Mouse (Mus musculus) MEL (cell line): Measurements from ENCODE around the gene Alg2. TPM values are rescaled to one million over a fixed set of nuclear protein-coding genes. Genes with fewer than 3 reads are reported as not detected.

ENCODE experiments used
- DNase-seq: peaks from one replicate; pipeline ENCODE4 v3.0.0; 2011; ENCODE audit warnings: low read depth, low spot score
- H3K27ac ChIP-seq: 2 replicates; pipeline ENCODE4 v1.5.1; 2012; ENCODE audit warnings: low read depth, mild to moderate bottlenecking, control low read depth, low read length, moderate library complexity; ENCODE audit not compliant: control insufficient read depth
- H3K27me3 ChIP-seq, 2 experiments: fragments of 150-350 bp in 1 of 2; sonication (generic) in 1 of 2; 2 replicates each; pipeline ENCODE4 v1.6.1; 2012; ENCODE audit warnings: low read length in 2 of 2, mild to moderate bottlenecking in 2 of 2, improper control_type of control experiment in 1 of 2, moderate library complexity in 1 of 2; ENCODE audit not compliant: insufficient read depth in 2 of 2, control insufficient read depth in 1 of 2
- H3K36me3 ChIP-seq, 2 experiments: 2 replicates each; pipeline ENCODE4 v1.6.1; 2012 to 2014; ENCODE audit warnings: low read length in 2 of 2, improper control_type of control experiment in 1 of 2, inconsistent platforms in 1 of 2, mild to moderate bottlenecking in 1 of 2; ENCODE audit not compliant: insufficient read depth in 2 of 2, control insufficient read depth in 1 of 2
- H3K4me1 ChIP-seq, 2 experiments: fragments of 150-350 bp in 1 of 2; sonication (generic) in 1 of 2; 2 replicates each; pipeline ENCODE4 v1.6.1; 2012; ENCODE audit warnings: low read length in 2 of 2, improper control_type of control experiment in 1 of 2, mild to moderate bottlenecking in 1 of 2; ENCODE audit not compliant: insufficient read depth in 2 of 2, control insufficient read depth in 1 of 2
- H3K4me3 ChIP-seq, 2 experiments: fragments of 150-350 bp in 1 of 2; sonication (generic) in 1 of 2; 2 replicates each; pipeline ENCODE4 v1.5.1; 2012; ENCODE audit warnings: low read depth in 2 of 2, low read length in 2 of 2, mild to moderate bottlenecking in 2 of 2, moderate library complexity in 2 of 2, control low read depth in 1 of 2, improper control_type of control experiment in 1 of 2; ENCODE audit not compliant: control insufficient read depth in 1 of 2, insufficient read depth in 1 of 2
- H3K79me2 ChIP-seq: 2 replicates; pipeline ENCODE4 v1.6.1; 2012; ENCODE audit warnings: mild to moderate bottlenecking, low read length, moderate library complexity; ENCODE audit not compliant: control insufficient read depth, poor library complexity, insufficient read depth
- H3K9ac ChIP-seq: 2 replicates; pipeline ENCODE4 v1.6.1; 2012; ENCODE audit warnings: low read depth, mild to moderate bottlenecking, control low read depth, low read length, moderate library complexity; ENCODE audit not compliant: control insufficient read depth, poor library complexity, severe bottlenecking
- H3K9me3 ChIP-seq: fragments of 150-350 bp; sonication (generic); replicated peaks from 2 replicates; pipeline ENCODE4 v1.6.1; 2012; ENCODE audit warnings: mild to moderate bottlenecking, low read length, improper control_type of control experiment, moderate library complexity; ENCODE audit not compliant: insufficient read depth
- BHLHE40 ChIP-seq: IDR thresholded peaks from 2 replicates; pipeline ENCODE4 v1.6.1; 2012; ENCODE audit warnings: low read depth, mild to moderate bottlenecking, inconsistent platforms, low read length, improper control_type of control experiment, borderline replicate concordance
- CHD1 ChIP-seq: IDR thresholded peaks from 2 replicates; pipeline ENCODE4 v1.6.1; 2012; ENCODE audit warnings: low read depth, mild to moderate bottlenecking, inconsistent platforms, low read length, improper control_type of control experiment
- CTCF ChIP-seq, 3 experiments: IDR thresholded peaks in 2 of 3; conservative IDR thresholded peaks in 1 of 3; 2 replicates each; pipeline ENCODE4 v1.5.1; 2011 to 2012; ENCODE audit warnings: low read length in 3 of 3, low read depth in 2 of 3, mild to moderate bottlenecking in 2 of 3, improper control_type of control experiment in 1 of 3, inconsistent platforms in 1 of 3, mixed read lengths in 1 of 3, moderate library complexity in 1 of 3; ENCODE audit not compliant: control insufficient read depth in 1 of 3, insufficient read depth in 1 of 3, poor library complexity in 1 of 3, severe bottlenecking in 1 of 3
- E2F4 ChIP-seq: IDR thresholded peaks from 2 replicates; pipeline ENCODE4 v1.6.1; 2011; ENCODE audit warnings: low read depth, low read length, improper control_type of control experiment, borderline replicate concordance
- ELF1 ChIP-seq: IDR thresholded peaks from 2 replicates; pipeline ENCODE4 v1.6.1; 2014; ENCODE audit warnings: low read depth, mild to moderate bottlenecking, inconsistent platforms, low read length, improper control_type of control experiment, moderate library complexity
- EP300 ChIP-seq, 2 experiments: IDR thresholded peaks; 2 replicates each; pipeline ENCODE4 v1.6.1; 2011; ENCODE audit warnings: improper control_type of control experiment in 2 of 2, low read length in 2 of 2, low read depth in 1 of 2, mild to moderate bottlenecking in 1 of 2
- ETS1 ChIP-seq: IDR thresholded peaks from 2 replicates; pipeline ENCODE4 v1.6.1; 2012; ENCODE audit warnings: low read depth, mild to moderate bottlenecking, inconsistent platforms, low read length, improper control_type of control experiment, moderate library complexity
- KAT2A ChIP-seq: conservative IDR thresholded peaks from 2 replicates; pipeline ENCODE4 v1.6.1; 2012; ENCODE audit warnings: low read depth, low read length, improper control_type of control experiment, inconsistent platforms
- MAFK ChIP-seq: IDR thresholded peaks from 2 replicates; pipeline ENCODE4 v1.6.1; 2011; ENCODE audit warnings: low read depth, mild to moderate bottlenecking, low read length, improper control_type of control experiment, borderline replicate concordance
- MAX ChIP-seq: IDR thresholded peaks from 2 replicates; pipeline ENCODE4 v1.6.1; 2011; ENCODE audit warnings: low read length, improper control_type of control experiment
- MAZ ChIP-seq: IDR thresholded peaks from 2 replicates; pipeline ENCODE4 v1.6.1; 2012; ENCODE audit warnings: low read depth, mild to moderate bottlenecking, inconsistent platforms, low read length, improper control_type of control experiment
- MEF2A ChIP-seq: IDR thresholded peaks from 2 replicates; pipeline ENCODE4 v1.6.1; 2014; ENCODE audit warnings: low read depth, mild to moderate bottlenecking, inconsistent platforms, low read length, improper control_type of control experiment; ENCODE audit not compliant: poor library complexity, insufficient replicate concordance, severe bottlenecking; ENCODE audit errors: extremely low read depth
- MXI1 ChIP-seq: IDR thresholded peaks from 2 replicates; pipeline ENCODE4 v1.6.1; 2011; ENCODE audit warnings: mild to moderate bottlenecking, low read depth, low read length, improper control_type of control experiment
- MYB ChIP-seq: IDR thresholded peaks from 2 replicates; pipeline ENCODE4 v1.6.1; 2011; ENCODE audit warnings: mild to moderate bottlenecking, low read depth, low read length, improper control_type of control experiment
- MYC ChIP-seq: IDR thresholded peaks from 2 replicates; pipeline ENCODE4 v1.6.1; 2011; ENCODE audit warnings: low read depth, mild to moderate bottlenecking, low read length, improper control_type of control experiment, moderate library complexity
- NRF1 ChIP-seq: IDR thresholded peaks from 2 replicates; pipeline ENCODE4 v1.6.1; 2014; ENCODE audit warnings: low read depth, mild to moderate bottlenecking, inconsistent platforms, low read length, improper control_type of control experiment, moderate library complexity; ENCODE audit not compliant: poor library complexity, insufficient read depth, severe bottlenecking
- POLR2AphosphoS2 ChIP-seq: IDR thresholded peaks from 2 replicates; pipeline ENCODE4 v1.6.1; 2011; ENCODE audit warnings: low read length, improper control_type of control experiment
- POLR2AphosphoS5 ChIP-seq: IDR thresholded peaks from 2 replicates; pipeline ENCODE4 v1.6.1; 2012; ENCODE audit warnings: low read depth, borderline replicate concordance, mild to moderate bottlenecking, inconsistent platforms, low read length, moderate library complexity, mixed read lengths
- RCOR1 ChIP-seq: IDR thresholded peaks from 2 replicates; pipeline ENCODE4 v1.6.1; 2012; ENCODE audit warnings: low read depth, mild to moderate bottlenecking, inconsistent platforms, low read length, improper control_type of control experiment
- SIN3A ChIP-seq: IDR thresholded peaks from 2 replicates; pipeline ENCODE4 v1.6.1; 2012; ENCODE audit warnings: low read length, improper control_type of control experiment, inconsistent platforms
- SMC3 ChIP-seq: IDR thresholded peaks from 2 replicates; pipeline ENCODE4 v1.6.1; 2011; ENCODE audit warnings: low read depth, low read length, improper control_type of control experiment
- TAL1 ChIP-seq: IDR thresholded peaks from 2 replicates; pipeline ENCODE4 v1.6.1; 2012; ENCODE audit warnings: mild to moderate bottlenecking, inconsistent platforms, low read length, moderate library complexity, mixed read lengths
- TBP ChIP-seq: IDR thresholded peaks from 2 replicates; pipeline ENCODE4 v1.8.0; 2011; ENCODE audit warnings: low read depth, low read length, improper control_type of control experiment
- TCF12 ChIP-seq: IDR thresholded peaks from 2 replicates; pipeline ENCODE4 v1.6.1; 2014; ENCODE audit warnings: low read depth, mild to moderate bottlenecking, inconsistent platforms, low read length, improper control_type of control experiment, moderate library complexity
- UBTF ChIP-seq: IDR thresholded peaks from 2 replicates; pipeline ENCODE4 v1.6.1; 2012; ENCODE audit warnings: low read depth, mild to moderate bottlenecking, inconsistent platforms, low read length, improper control_type of control experiment, moderate library complexity, borderline replicate concordance; ENCODE audit not compliant: insufficient read depth
- USF1 ChIP-seq: IDR thresholded peaks from 2 replicates; pipeline ENCODE4 v1.6.1; 2014; ENCODE audit warnings: low read depth, mild to moderate bottlenecking, inconsistent platforms, low read length, improper control_type of control experiment, moderate library complexity
- ZC3H11A ChIP-seq: IDR thresholded peaks from 2 replicates; pipeline ENCODE4 v1.6.1; 2012; ENCODE audit warnings: low read depth, mild to moderate bottlenecking, inconsistent platforms, low read length, improper control_type of control experiment
- ZMIZ1 ChIP-seq: IDR thresholded peaks from 2 replicates; pipeline ENCODE4 v1.6.1; 2012; ENCODE audit warnings: low read depth, mild to moderate bottlenecking, inconsistent platforms, low read length, improper control_type of control experiment, moderate library complexity
- ZNF384 ChIP-seq: IDR thresholded peaks from 2 replicates; pipeline ENCODE4 v1.6.1; 2012; ENCODE audit warnings: low read depth, mild to moderate bottlenecking, inconsistent platforms, low read length, improper control_type of control experiment
- polyA plus RNA-seq, 2 experiments: library from polyadenylated mRNA; stranded (reverse) in 1 of 2; unstranded in 1 of 2; fragments of >175 nt in 1 of 2; fragments of >200 nt in 1 of 2; gene quantifications; 2 replicates each; pipeline versions ENCODE4 v1.2.1 to v1.2.4; 2012; ENCODE audit warnings: low replicate concordance in 2 of 2, low read depth in 1 of 2; ENCODE audit not compliant: insufficient read length in 2 of 2, insufficient read depth in 1 of 2, missing spikeins in 1 of 2
- total RNA-seq: library from RNA; depleted of rRNA; stranded (reverse); fragments of 300-350 nt; gene quantifications from 2 replicates; pipeline ENCODE4 v1.2.3, GENCODE M21; 2012

Alg2 gene
- total and polyA plus RNA-seq, 3 experiments = 11.6 to 48.1 (median 31.3) TPM

DNA sequence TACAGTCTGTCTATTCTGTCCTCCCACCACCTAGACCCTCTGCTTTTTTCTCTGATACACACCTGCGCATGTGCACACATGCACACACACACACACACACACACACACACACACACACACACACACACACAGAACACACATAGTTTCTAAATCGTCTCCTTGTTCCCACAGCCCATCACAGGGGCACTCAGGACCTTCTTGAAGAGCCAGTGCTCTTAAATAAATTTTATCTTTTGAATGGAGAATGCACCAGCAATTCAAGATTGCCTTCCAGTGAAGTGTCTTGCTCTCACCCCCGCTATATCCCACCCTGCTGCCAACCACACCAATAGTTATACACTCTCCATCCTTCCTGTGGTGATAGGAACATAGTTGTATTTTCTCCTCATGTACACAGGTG, 51.2 kb downstream of the Alg2 start:
- Histone ChIP-seq H3K27me3 (no peaks in the 10 kb centered on the region), H3K9ac (no peak overlapping the region), H3K9me3 (no peaks in the 10 kb centered on the region)

DNA sequence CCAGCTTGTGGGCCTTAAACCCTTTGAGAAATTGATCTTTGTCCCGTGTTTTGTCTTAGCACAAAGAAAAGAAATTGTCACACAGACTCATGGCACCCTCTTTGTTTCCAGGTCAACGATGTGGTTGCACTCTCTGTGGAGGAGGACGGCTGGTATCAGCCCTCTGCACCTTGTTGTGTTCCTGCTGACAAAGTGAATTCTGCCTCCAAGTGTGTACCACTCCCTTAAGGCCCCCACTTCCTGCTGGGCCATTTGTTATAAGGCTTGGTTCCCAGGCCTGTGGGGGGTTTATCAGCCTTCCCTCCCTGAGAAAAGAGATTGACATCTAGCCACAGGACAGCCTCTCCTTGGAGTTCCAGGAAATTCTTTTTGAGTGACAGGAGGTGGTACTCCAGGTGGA, 51.9 kb downstream of the Alg2 start:
- no peak overlapping the region for H3K9ac ChIP-seq
- H3K9me3 ChIP-seq = no peaks in the 10 kb centered on the region

More for the DNA sequence above, 51.2 kb downstream of the Alg2 start:
- DNase-seq = no peak
- Histone ChIP-seq H3K79me2 (no peaks in the 10 kb centered on the region), H3K27ac (no peak overlapping the region), H3K4me3 (no peak overlapping the region), H3K36me3 (peaks cover 0 to 10% of the 10 kb centered on the region in 2 experiments; a peak in 2 of 4 replicates)
- TF ChIP-seq ETS1 (no peak), MEF2A (no peak), UBTF (no peak), POLR2AphosphoS5 (no peak), KAT2A (no peak), BHLHE40 (no peak), MAFK (no peak), RCOR1 (no peak), TBP (no peak), E2F4 (no peak), EP300 (IDR thresholded peaks at IDR 0.05; ENCODE audit: low read depth in 1 of 2, low read length in 2 of 2) (no peak), ZNF384 (no peak), ZMIZ1 (no peak), MAX (no peak), ZC3H11A (no peak)
- TF ChIP-seq, all 39 proteins: peak for 0
- peaks cover 0 to 10% of the 10 kb centered on the region in 2 experiments; a peak in 2 of 4 replicates for H3K4me1 ChIP-seq

More for the DNA sequence above, 51.9 kb downstream of the Alg2 start:
- Histone ChIP-seq H3K79me2 (no peaks in the 10 kb centered on the region), H3K4me3 (no peak overlapping the region), H3K27ac (no peak overlapping the region), H3K4me1 (peaks cover 0 to 10% of the 10 kb centered on the region in 2 experiments; a peak in 2 of 4 replicates), H3K27me3 (no peaks in the 10 kb centered on the region), H3K36me3 (peaks cover 0 to 10% of the 10 kb centered on the region in 2 experiments; a peak in 2 of 4 replicates)
- DNase-seq = peak; percentile 56
- no peak for TF ChIP-seq TBP
- no peak for TF ChIP-seq USF1
- no peak for TF ChIP-seq SIN3A
- peak; percentile 62 for TF ChIP-seq TAL1
- TF ChIP-seq MXI1 = no peak
- no peak for TF ChIP-seq CHD1
- no peak for TF ChIP-seq BHLHE40
- no peak for TF ChIP-seq ELF1
- no peak for TF ChIP-seq SMC3
- TF ChIP-seq MYB = no peak
- no peak for TF ChIP-seq POLR2AphosphoS2
- TF ChIP-seq MAZ = no peak
- TF ChIP-seq EP300 (IDR thresholded peaks at IDR 0.05; ENCODE audit: low read depth in 1 of 2, low read length in 2 of 2) = peak in 1 of 2 experiments; percentile 52; a peak in 2 of 4 replicates
- no peak for TF ChIP-seq NRF1
- TF ChIP-seq KAT2A = no peak
- TF ChIP-seq CTCF (IDR thresholded peaks at IDR 0.05 in 2 of 3, conservative IDR thresholded peaks at IDR 0.05 in 1 of 3; ENCODE audit: control insufficient read depth in 1 of 3, insufficient read depth in 1 of 3, low read depth in 2 of 3, low read length in 3 of 3, poor library complexity in 1 of 3, severe bottlenecking in 1 of 3) = no peak
- TF ChIP-seq UBTF = no peak
- no peak for TF ChIP-seq TCF12
- 0 out of 2 replicates have a peak, but pooled peaks have one; percentile 36 for TF ChIP-seq ETS1
- no peak for TF ChIP-seq ZC3H11A
- TF ChIP-seq ZNF384 = no peak
- TF ChIP-seq MYC = no peak
